Mouse (Mus musculus) neural tube, embryonic 10.5 days (tissue): ENCODE measurements around the gene Myo1d.
"Not testable (repeated sequence)": the region's sequence is repeated elsewhere in the genome, so short reads cannot be mapped to it uniquely, and the experiment has no call there.

ENCODE experiments used
- DNase-seq: peaks from one replicate; pipeline ENCODE4 v3.0.0-alpha.2; 2017; ENCODE audit warnings: low spot score; ENCODE audit errors: extremely low spot score

Myo1d gene

GRCm38 (mm10) chr11:80483536-80484067 is 296.2 kb downstream of the Myo1d start:
- no peak for DNase-seq

- DNase-seq = no peak
Observed at GRCm38 (mm10) chr11:80482921-80483320, 296.9 kb downstream of the Myo1d start.

- no peak for DNase-seq
Observed at GRCm38 (mm10) chr11:80482347-80482746, 297.5 kb downstream of the Myo1d start.

GRCm38 (mm10) chr11:80481409-80482050 is 298.3 kb downstream of the Myo1d start:
- DNase-seq = no peak

GRCm38 (mm10) chr11:80479906-80480866 is 299.6 kb downstream of the Myo1d start:
- DNase-seq = no peak

- DNase-seq = no peak
Observed at GRCm38 (mm10) chr11:80479425-80479824, 300.4 kb downstream of the Myo1d start.

- no peak for DNase-seq
Observed at GRCm38 (mm10) chr11:80478694-80479412, 301.0 kb downstream of the Myo1d start.

GRCm38 (mm10) chr11:80477341-80478199 is 302.3 kb downstream of the Myo1d start:
- DNase-seq = peak; percentile 61

- DNase-seq = peak; percentile 91
Observed at GRCm38 (mm10) chr11:80476222-80477189, 303.3 kb downstream of the Myo1d start, which contains the start of gene Cdk5r1. Gene Cdk5r1 (plus strand): TSS chr11:80477023.

GRCm38 (mm10) chr11:80475544-80475943 is 304.3 kb downstream of the Myo1d start:
- DNase-seq = no peak

- DNase-seq = no peak
Observed at GRCm38 (mm10) chr11:80474846-80475245, 305.0 kb downstream of the Myo1d start.

- no peak for DNase-seq
Observed at GRCm38 (mm10) chr11:80474175-80474691, 305.6 kb downstream of the Myo1d start.

- no peak for DNase-seq
Observed at GRCm38 (mm10) chr11:80471836-80472605, 307.8 kb downstream of the Myo1d start.

GRCm38 (mm10) chr11:80463605-80464130 is 316.2 kb downstream of the Myo1d start:
- DNase-seq = not testable (repeated sequence)

- no peak for DNase-seq
Observed at GRCm38 (mm10) chr11:80453198-80453597, 326.6 kb downstream of the Myo1d start.

GRCm38 (mm10) chr11:80452242-80452641 is 327.6 kb downstream of the Myo1d start:
- DNase-seq = no peak

- DNase-seq = no peak
Observed at GRCm38 (mm10) chr11:80449859-80450258, 330.0 kb downstream of the Myo1d start.

- no peak for DNase-seq
Observed at GRCm38 (mm10) chr11:80446916-80447315, 332.9 kb downstream of the Myo1d start.
